Mouse (Mus musculus): ENCODE results near the gene Lpp.

Lpp gene

GRCm38 (mm10) chr16:24792836-24793235, 399.5 kb downstream of the Lpp start:
- in situ Hi-C loops (cut with MboI): no loop called here

- in situ Hi-C loops (cut with MboI): no loop called here
Observed at GRCm38 (mm10) chr16:24794665-24795064, 401.4 kb downstream of the Lpp start.

GRCm38 (mm10) chr16:24801355-24801754, 408.0 kb downstream of the Lpp start:
- in situ Hi-C loops (cut with MboI): no loop called here

- in situ Hi-C loops (cut with MboI): no loop called here
Observed at GRCm38 (mm10) chr16:24801780-24802179, 408.5 kb downstream of the Lpp start.

- in situ Hi-C loops (cut with MboI): no loop called here
Observed at GRCm38 (mm10) chr16:24806093-24806492, 412.8 kb downstream of the Lpp start.

- in situ Hi-C loops (cut with MboI): no loop called here
Observed at GRCm38 (mm10) chr16:24807565-24807964, 414.3 kb downstream of the Lpp start.

GRCm38 (mm10) chr16:24809811-24810210, 416.5 kb downstream of the Lpp start:
- in situ Hi-C loops (cut with MboI): no loop called here

GRCm38 (mm10) chr16:24816621-24817020, 423.3 kb downstream of the Lpp start:
- in situ Hi-C loops (cut with MboI): no loop called here

GRCm38 (mm10) chr16:24817381-24817780, 424.1 kb downstream of the Lpp start:
- in situ Hi-C loops (cut with MboI): no loop called here

- in situ Hi-C loops (cut with MboI): no loop called here
Observed at GRCm38 (mm10) chr16:24819127-24819526, 425.8 kb downstream of the Lpp start.

GRCm38 (mm10) chr16:24822182-24822875, 429.0 kb downstream of the Lpp start:
- in situ Hi-C loops (cut with MboI): no loop called here

- in situ Hi-C loops (cut with MboI): no loop called here
Observed at GRCm38 (mm10) chr16:24822918-24823317, 429.6 kb downstream of the Lpp start.

- in situ Hi-C loops (cut with MboI): no loop called here
Observed at GRCm38 (mm10) chr16:24826390-24826789, 433.1 kb downstream of the Lpp start.

GRCm38 (mm10) chr16:24828207-24828803, 435.0 kb downstream of the Lpp start:
- in situ Hi-C loops (cut with MboI): no loop called here

GRCm38 (mm10) chr16:24829860-24830259, 436.6 kb downstream of the Lpp start:
- in situ Hi-C loops (cut with MboI): no loop called here

- in situ Hi-C loops (cut with MboI): no loop called here
Observed at GRCm38 (mm10) chr16:24830939-24831338, 437.6 kb downstream of the Lpp start.

- in situ Hi-C loops (cut with MboI): no loop called here
Observed at GRCm38 (mm10) chr16:24833221-24833620, 439.9 kb downstream of the Lpp start.

GRCm38 (mm10) chr16:24834536-24834935, 441.2 kb downstream of the Lpp start:
- in situ Hi-C loops (cut with MboI): no loop called here

GRCm38 (mm10) chr16:24836550-24836949, 443.2 kb downstream of the Lpp start:
- in situ Hi-C loops (cut with MboI): no loop called here

GRCm38 (mm10) chr16:24839018-24839417, 445.7 kb downstream of the Lpp start:
- in situ Hi-C loops (cut with MboI): no loop called here

- in situ Hi-C loops (cut with MboI): no loop called here
Observed at GRCm38 (mm10) chr16:24840073-24840472, 446.8 kb downstream of the Lpp start.

GRCm38 (mm10) chr16:24846141-24846540, 452.8 kb downstream of the Lpp start:
- in situ Hi-C loops (cut with MboI): no loop called here

- in situ Hi-C loops (cut with MboI): loop anchor here (25.0 kb wide), 1 partner anchor 872 kb away; the partner anchor contains the start of genes Bcl6 and Gm37419
Observed at GRCm38 (mm10) chr16:24859509-24860140, 466.3 kb downstream of the Lpp start.

All from mature B cell (primary cell).